Mouse (Mus musculus) left cerebral cortex, postnatal 10 days (tissue): ENCODE results near the gene Actb. TPM values are rescaled to one million over a fixed set of nuclear protein-coding genes. Genes with fewer than 3 reads are reported as not detected.

ENCODE experiments used
- DNase-seq, 2 experiments: peaks; one replicate each; pipeline ENCODE4 v3.0.0; 2021 to 2022; ENCODE audit warnings: low spot score in 2 of 2, mixed read lengths in 1 of 2; ENCODE audit errors: extremely low spot score in 1 of 2
- intact Hi-C: fragments of 180-260 bp; cut with DNase I; formaldehyde crosslinking; loops from one replicate; pipeline ENCODE4 v1.15.1; 2025
- total RNA-seq, 2 experiments: library from RNA; stranded (reverse); gene quantifications; 2 replicates each; pipeline ENCODE4 v1.2.3; 2021

Gene Actb
- 1,000 to 10,000 TPM; 3,611 to 3,673 TPM for total RNA-seq

- intact Hi-C loops = loop anchor here (5.0 kb wide), 2 partner anchors 56 to 89 kb away; partner anchors contain the start of genes Fscn1 and Tnrc18
- peak; percentile 96 to 98 for DNase-seq
Measured at GRCm38 (mm10) chr5:142906532-142907047, at the start of gene Actb. TSS of gene Actb (minus strand) at chr5:142906754.

GRCm38 (mm10) chr5:142953641-142954040 is 47.1 kb upstream of the Actb start:
- DNase-seq = no peak
- intact Hi-C loops = no loop called here

GRCm38 (mm10) chr5:142950405-142950804 is 43.9 kb upstream of the Actb start:
- DNase-seq = no peak
- intact Hi-C loops = no loop called here

GRCm38 (mm10) chr5:142949580-142949979 is 43.0 kb upstream of the Actb start:
- intact Hi-C loops = no loop called here
- no peak for DNase-seq

- intact Hi-C loops = no loop called here
- no peak for DNase-seq
Measured at GRCm38 (mm10) chr5:142947460-142947859, 40.9 kb upstream of the Actb start.

- DNase-seq = peak in 1 of 2 experiments; percentile 78
- intact Hi-C loops = no loop called here
Measured at GRCm38 (mm10) chr5:142944979-142945682, 38.6 kb upstream of the Actb start.

- intact Hi-C loops = no loop called here
- no peak for DNase-seq
Measured at GRCm38 (mm10) chr5:142940393-142940792, 33.8 kb upstream of the Actb start.

GRCm38 (mm10) chr5:142937956-142938727 is 31.6 kb upstream of the Actb start:
- DNase-seq = peak in 1 of 2 experiments; percentile 60
- intact Hi-C loops = loop anchor here (5.0 kb wide), 2 partner anchors 99 to 129 kb away; no protein-coding TSS in a partner anchor

- peak; percentile 60 to 81 for DNase-seq
- intact Hi-C loops = loop anchor here (5.0 kb wide), 2 partner anchors 101 to 131 kb away; no protein-coding TSS in a partner anchor
Measured at GRCm38 (mm10) chr5:142936336-142936719, 29.8 kb upstream of the Actb start.

- intact Hi-C loops = loop anchor here (5.0 kb wide), 2 partner anchors 102 to 132 kb away; no protein-coding TSS in a partner anchor
Measured at GRCm38 (mm10) chr5:142935642-142936335, 29.2 kb upstream of the Actb start.

GRCm38 (mm10) chr5:142932731-142933130 is 26.2 kb upstream of the Actb start:
- no peak for DNase-seq
- intact Hi-C loops = loop anchor here (2.0 kb wide), 1 partner anchor 54 kb away; no protein-coding TSS in a partner anchor

More at GRCm38 (mm10) chr5:142935642-142936335, 29.2 kb upstream of the Actb start:
- DNase-seq = peak; percentile 64 to 82

GRCm38 (mm10) chr5:142932084-142932685 is 25.6 kb upstream of the Actb start:
- intact Hi-C loops = loop anchor here (2.0 kb wide), 1 partner anchor 53 kb away; no protein-coding TSS in a partner anchor

GRCm38 (mm10) chr5:142931241-142931745 is 24.7 kb upstream of the Actb start:
- DNase-seq = no peak
- intact Hi-C loops = no loop called here

More at GRCm38 (mm10) chr5:142932084-142932685, 25.6 kb upstream of the Actb start:
- DNase-seq = peak in 1 of 2 experiments; percentile 75

GRCm38 (mm10) chr5:142929400-142929752 is 22.8 kb upstream of the Actb start:
- intact Hi-C loops = no loop called here
- no peak for DNase-seq

- DNase-seq = peak; percentile 52 to 89
- intact Hi-C loops = no loop called here
Measured at GRCm38 (mm10) chr5:142928749-142929399, 22.3 kb upstream of the Actb start.

- DNase-seq = no peak
- intact Hi-C loops = no loop called here
Measured at GRCm38 (mm10) chr5:142927341-142927930, 20.9 kb upstream of the Actb start.

- DNase-seq = no peak
- intact Hi-C loops = no loop called here
Measured at GRCm38 (mm10) chr5:142926940-142927228, 20.3 kb upstream of the Actb start.
